Mouse (Mus musculus) embryonic facial prominence, embryonic 15.5 days (tissue): ENCODE data around the gene Cnnm4. TPM values are rescaled to one million over a fixed set of nuclear protein-coding genes. Genes with fewer than 3 reads are reported as not detected.
"Not testable (repeated sequence)": the region's sequence is repeated elsewhere in the genome, so short reads cannot be mapped to it uniquely, and the experiment has no call there.

Source experiments
- ATAC-seq: fragments of 200-750 bp; cut with Nextera tagmentation; 2 replicates; pipeline ENCODE4 v1.8.0; 2017; ENCODE audit warnings: low read depth, moderate TSS enrichment; ENCODE audit not compliant: insufficient number of reproducible peaks, low FRiP score, low TSS enrichment
- H3K27ac ChIP-seq: fragments of 300-500 bp; sonication (generic); replicated peaks from 2 replicates; pipeline ENCODE4 v1.5.1; 2015; ENCODE audit warnings: mild to moderate bottlenecking, inconsistent platforms
- H3K27me3 ChIP-seq: fragments of 300-500 bp; sonication (generic); 2 replicates; pipeline ENCODE4 v1.6.1; 2015; ENCODE audit warnings: inconsistent platforms
- H3K36me3 ChIP-seq: fragments of 300-500 bp; sonication (generic); 2 replicates; pipeline ENCODE4 v1.6.1; 2015; ENCODE audit warnings: mild to moderate bottlenecking, inconsistent platforms
- H3K4me1 ChIP-seq: fragments of 300-500 bp; sonication (generic); 2 replicates; pipeline ENCODE4 v1.6.1; 2015; ENCODE audit warnings: inconsistent platforms
- H3K4me2 ChIP-seq: fragments of 300-500 bp; sonication (generic); replicated peaks from 2 replicates; pipeline ENCODE4 v1.6.1; 2015; ENCODE audit warnings: mild to moderate bottlenecking, inconsistent platforms
- H3K4me3 ChIP-seq: fragments of 300-500 bp; sonication (generic); replicated peaks from 2 replicates; pipeline ENCODE4 v1.5.1; 2015; ENCODE audit warnings: mild to moderate bottlenecking, inconsistent platforms
- H3K9ac ChIP-seq: fragments of 300-500 bp; sonication (generic); 2 replicates; pipeline ENCODE4 v1.6.1; 2015; ENCODE audit warnings: inconsistent platforms
- H3K9me3 ChIP-seq: fragments of 300-500 bp; sonication (generic); replicated peaks from 2 replicates; pipeline ENCODE4 v1.6.1; 2016; ENCODE audit warnings: inconsistent platforms
- WGBS: fragments of 180-500 bp; shearing (Covaris S2); methylation state at CpG from one replicate; pipeline ENCODE4 v1.1.7; 2015; 5-methylcytosine and 5-hydroxymethylcytosine counted together
- polyA plus RNA-seq: library from polyadenylated mRNA; unstranded; fragments of >200 nt; fragmentation: Nextera tagmentation; extraction: Ambion mirVana; gene quantifications from 2 replicates; pipeline ENCODE4 v1.2.1, GENCODE M21; 2015

Gene Cnnm4
- polyA plus RNA-seq, 1 experiment from 2014 or later: 15.8 TPM

- Histone ChIP-seq H3K4me1 (peaks cover 25% of the 10 kb centered on the region), H3K9ac (no peak overlapping the region), H3K4me2 (no peak overlapping the region), H3K4me3 (no peak overlapping the region), H3K27ac (no peak overlapping the region), H3K27me3 (no peaks in the 10 kb centered on the region), H3K36me3 (peaks cover 19% of the 10 kb centered on the region; the same call in 1 of the 2 replicates), H3K9me3 (no peaks in the 10 kb centered on the region)
- no peak for ATAC-seq
- WGBS: 89% methylated on average over 12 of the region's 12 CpGs
These were observed 60.0 kb downstream of the Cnnm4 start for GRCm38 (mm10) chr1:36531461-36531860.

DNA sequence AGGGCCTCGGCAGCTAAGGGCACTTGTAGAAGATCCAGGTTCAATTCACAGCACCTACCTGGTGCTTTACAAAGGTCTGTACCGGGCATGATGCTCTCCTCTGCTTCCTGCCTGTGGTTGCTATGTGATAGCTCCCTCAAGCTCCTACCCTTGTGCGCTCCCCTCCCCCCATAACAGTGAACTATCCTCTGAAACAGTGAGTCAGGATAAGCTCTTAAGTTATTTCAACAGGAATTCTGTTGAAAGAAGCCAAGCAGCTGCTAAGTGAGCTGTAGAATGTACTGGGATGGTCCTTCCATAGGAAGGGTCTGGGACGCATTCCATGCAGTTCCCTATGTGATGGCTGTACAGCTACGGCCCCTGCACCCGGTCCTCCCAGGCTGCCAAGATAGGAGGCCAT, 62.1 kb downstream of the Cnnm4 start:
- Histone ChIP-seq H3K27ac (peak overlapping the region; percentile 66), H3K9me3 (no peaks in the 10 kb centered on the region), H3K36me3 (peaks cover 20% of the 10 kb centered on the region), H3K27me3 (no peaks in the 10 kb centered on the region), H3K9ac (no peak overlapping the region), H3K4me2 (no peak overlapping the region), H3K4me3 (no peak overlapping the region), H3K4me1 (peaks cover 21% of the 10 kb centered on the region)
- ATAC-seq: no peak
- WGBS: 61% methylated on average over 6 of the region's 6 CpGs

DNA sequence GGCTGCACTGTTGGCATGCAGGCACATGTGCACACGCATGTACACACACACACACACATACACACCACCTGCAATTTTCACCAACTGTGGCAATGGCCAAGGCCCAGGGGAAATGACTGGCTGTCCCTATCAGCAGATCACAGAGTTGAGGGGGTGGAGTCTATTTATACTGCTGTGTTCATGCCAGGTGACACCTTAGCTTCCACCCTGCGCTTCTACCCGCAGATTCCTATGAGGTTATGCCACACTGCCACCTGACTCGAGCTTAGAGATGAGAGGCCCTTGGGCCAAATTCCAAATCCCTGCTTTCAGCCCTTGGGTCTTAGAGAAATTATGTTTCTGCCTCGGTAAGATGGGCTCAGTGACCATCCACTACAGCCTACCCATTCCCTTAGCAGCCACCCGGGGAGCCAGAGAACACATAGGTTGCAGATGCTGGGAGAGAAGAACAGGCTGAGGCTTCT, 63.2 kb downstream of the Cnnm4 start:
- H3K27ac ChIP-seq: no peak overlapping the region; the same call in 1 of the 2 replicates
- no peaks in the 10 kb centered on the region for H3K9me3 ChIP-seq
- peaks cover 21% of the 10 kb centered on the region for H3K4me1 ChIP-seq
- no peaks in the 10 kb centered on the region for H3K27me3 ChIP-seq
- H3K4me2 ChIP-seq: no peak overlapping the region
- WGBS: 64% methylated on average over 6 of the region's 6 CpGs
- no peak overlapping the region for H3K4me3 ChIP-seq
- no peak for ATAC-seq
- no peak overlapping the region for H3K9ac ChIP-seq
- peaks cover 27% of the 10 kb centered on the region for H3K36me3 ChIP-seq

- Histone ChIP-seq H3K36me3 (peaks cover 31% of the 10 kb centered on the region), H3K4me1 (peaks cover 21% of the 10 kb centered on the region), H3K27ac (no peak overlapping the region), H3K9me3 (no peaks in the 10 kb centered on the region), H3K27me3 (no peaks in the 10 kb centered on the region), H3K4me2 (no peak overlapping the region), H3K9ac (no peak overlapping the region), H3K4me3 (no peak overlapping the region)
- WGBS: 83% methylated on average over 11 of the region's 11 CpGs
- ATAC-seq: no peak
These were observed 64.3 kb downstream of the Cnnm4 start for GRCm38 (mm10) chr1:36535477-36536396.

- H3K4me1 ChIP-seq: peaks cover 21% of the 10 kb centered on the region
- no peaks in the 10 kb centered on the region for H3K9me3 ChIP-seq
- ATAC-seq: no peak
- 63% methylated on average over 8 of the region's 8 CpGs for WGBS
- no peak overlapping the region for H3K4me2 ChIP-seq
- no peak overlapping the region for H3K4me3 ChIP-seq
- H3K27ac ChIP-seq: no peak overlapping the region
- no peak overlapping the region for H3K9ac ChIP-seq
- H3K27me3 ChIP-seq: no peaks in the 10 kb centered on the region
- H3K36me3 ChIP-seq: peaks cover 29% of the 10 kb centered on the region
These were observed 64.9 kb downstream of the Cnnm4 start for GRCm38 (mm10) chr1:36536397-36536728.

- not testable (repeated sequence) for ATAC-seq
- peaks cover 29% of the 10 kb centered on the region for H3K36me3 ChIP-seq
These were observed 65.4 kb downstream of the Cnnm4 start, which contains the start of gene Ankrd23 for GRCm38 (mm10) chr1:36536783-36537182. Ankrd23 (minus strand) TSS chr1:36536883.

DNA sequence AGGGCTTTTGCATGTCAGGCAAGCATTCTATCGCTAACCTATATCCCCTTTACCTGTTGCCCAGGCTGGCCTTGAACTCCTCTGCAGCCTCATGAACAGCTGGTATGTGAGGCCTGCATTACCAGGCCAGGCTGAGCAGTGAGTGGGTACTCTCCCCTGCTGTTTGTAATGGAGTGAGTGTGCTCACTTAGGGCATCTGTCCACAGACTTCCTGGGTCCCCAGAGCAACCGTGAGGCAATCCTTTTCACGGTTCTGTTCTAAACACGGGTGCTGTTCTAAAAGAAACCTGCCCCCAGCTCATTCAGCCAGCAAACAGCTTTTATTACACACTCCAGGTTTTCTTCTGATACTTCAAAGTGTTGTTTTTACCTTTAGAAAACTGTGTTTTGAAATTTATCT, 67.3 kb downstream of the Cnnm4 start:
- H3K36me3 ChIP-seq: peaks cover 37% of the 10 kb centered on the region
- 79% methylated on average over 4 of the region's 4 CpGs for WGBS
- ATAC-seq: no peak
- H3K9ac ChIP-seq: no peak overlapping the region
- H3K9me3 ChIP-seq: no peaks in the 10 kb centered on the region
- H3K27me3 ChIP-seq: no peaks in the 10 kb centered on the region
- H3K4me2 ChIP-seq: no peak overlapping the region
- H3K27ac ChIP-seq: no peak overlapping the region
- peaks cover 14% of the 10 kb centered on the region for H3K4me1 ChIP-seq
- no peak overlapping the region for H3K4me3 ChIP-seq

More at GRCm38 (mm10) chr1:36536783-36537182, 65.4 kb downstream of the Cnnm4 start, which contains the start of gene Ankrd23:
- H3K27me3 ChIP-seq, H3K27ac ChIP-seq, H3K9ac ChIP-seq, H3K9me3 ChIP-seq, H3K4me3 ChIP-seq, H3K4me2 ChIP-seq: not testable (repeated sequence)
- peaks cover 21% of the 10 kb centered on the region for H3K4me1 ChIP-seq
- 91% methylated on average over 9 of the region's 9 CpGs for WGBS

GRCm38 (mm10) chr1:36539186-36539585, 67.8 kb downstream of the Cnnm4 start, which contains the start of gene Gm42417:
Gm42417 (minus strand) TSS chr1:36539429.
- H3K9me3 ChIP-seq: no peaks in the 10 kb centered on the region
- no peak for ATAC-seq
- no peaks in the 10 kb centered on the region for H3K27me3 ChIP-seq
- H3K4me1 ChIP-seq: peaks cover 9% of the 10 kb centered on the region
- no peak within 1 kb of the TSS for H3K27ac ChIP-seq
- H3K36me3 ChIP-seq: peaks cover 37% of the 10 kb centered on the region
- H3K4me3 ChIP-seq: no peak within 1 kb of the TSS
- WGBS: 56% methylated on average over 9 of the region's 9 CpGs
- no peak within 1 kb of the TSS for H3K9ac ChIP-seq
- H3K4me2 ChIP-seq: no peak within 1 kb of the TSS

DNA sequence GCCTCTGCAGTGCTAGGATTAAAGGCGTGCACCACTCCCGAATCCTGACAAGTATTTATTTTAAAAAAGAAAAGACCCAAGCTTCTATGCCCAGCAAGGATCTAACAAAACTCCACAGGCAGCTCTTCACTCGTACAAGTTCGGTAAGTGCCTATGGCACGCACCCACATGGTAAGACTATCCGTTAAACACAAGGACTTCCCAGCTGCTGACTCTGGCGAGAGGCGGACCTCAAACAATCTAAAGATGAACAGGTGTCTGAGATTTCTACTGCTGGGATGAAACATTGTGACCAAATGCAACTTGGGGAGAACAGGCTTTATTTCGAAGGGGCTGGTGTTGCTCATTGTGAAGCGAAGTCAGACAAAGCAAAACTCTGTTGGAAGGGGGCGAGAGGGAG, 68.7 kb downstream of the Cnnm4 start:
- H3K9ac ChIP-seq: no peak overlapping the region
- 85% methylated on average over 11 of the region's 11 CpGs for WGBS
- no peaks in the 10 kb centered on the region for H3K27me3 ChIP-seq
- no peak overlapping the region for H3K27ac ChIP-seq
- H3K9me3 ChIP-seq: no peaks in the 10 kb centered on the region
- no peak overlapping the region for H3K4me3 ChIP-seq
- H3K36me3 ChIP-seq: peaks cover 37% of the 10 kb centered on the region
- H3K4me1 ChIP-seq: no peaks in the 10 kb centered on the region
- no peak for ATAC-seq
- H3K4me2 ChIP-seq: no peak overlapping the region

GRCm38 (mm10) chr1:36540807-36541206, 69.4 kb downstream of the Cnnm4 start:
- Histone ChIP-seq H3K27ac (no peak overlapping the region), H3K9ac (no peak overlapping the region), H3K36me3 (peaks cover 37% of the 10 kb centered on the region), H3K4me1 (peaks cover 5% of the 10 kb centered on the region; the same call in 1 of the 2 replicates), H3K27me3 (no peaks in the 10 kb centered on the region), H3K4me3 (no peak overlapping the region), H3K9me3 (no peaks in the 10 kb centered on the region), H3K4me2 (no peak overlapping the region)
- 95% methylated on average over 12 of the region's 12 CpGs for WGBS
- ATAC-seq: no peak

GRCm38 (mm10) chr1:36541844-36542243, 70.4 kb downstream of the Cnnm4 start:
- H3K9ac ChIP-seq: no peak overlapping the region
- H3K36me3 ChIP-seq: peaks cover 37% of the 10 kb centered on the region
- H3K4me1 ChIP-seq: peaks cover 12% of the 10 kb centered on the region
- no peak overlapping the region for H3K4me2 ChIP-seq
- H3K27ac ChIP-seq: no peak overlapping the region
- H3K4me3 ChIP-seq: no peak overlapping the region
- 96% methylated on average over 16 of the region's 16 CpGs for WGBS
- H3K27me3 ChIP-seq: no peaks in the 10 kb centered on the region
- H3K9me3 ChIP-seq: no peaks in the 10 kb centered on the region
- ATAC-seq: no peak
